Mouse (Mus musculus) midbrain, embryonic 11.5 days (tissue): ENCODE measurements around the gene Chmp6. TPM values are rescaled to one million over a fixed set of nuclear protein-coding genes. Genes with fewer than 3 reads are reported as not detected.

Experiments
- ATAC-seq: fragments of 200-750 bp; cut with Nextera tagmentation; 2 replicates; pipeline ENCODE4 v1.8.0; 2017; ENCODE audit warnings: moderate TSS enrichment, moderate library complexity; ENCODE audit not compliant: low FRiP score
- DNase-seq: peaks from one replicate; pipeline ENCODE4 v3.0.0; 2015; ENCODE audit warnings: low spot score; ENCODE audit errors: missing footprints
- H3K27ac ChIP-seq: fragments of 300-500 bp; sonication (generic); 2 replicates; pipeline ENCODE4 v1.5.1; 2014; ENCODE audit warnings: low read depth, low read length
- H3K27me3 ChIP-seq: fragments of 300-500 bp; sonication (generic); 2 replicates; pipeline ENCODE4 v1.6.1; 2014; ENCODE audit warnings: mild to moderate bottlenecking, low read length, moderate library complexity, mixed read lengths; ENCODE audit not compliant: control insufficient read depth, insufficient read depth
- H3K36me3 ChIP-seq: fragments of 300-500 bp; sonication (generic); 2 replicates; pipeline ENCODE4 v1.6.1; 2014; ENCODE audit warnings: mild to moderate bottlenecking, low read length, moderate library complexity, mixed read lengths; ENCODE audit not compliant: control insufficient read depth, insufficient read depth
- H3K4me1 ChIP-seq: fragments of 300-500 bp; sonication (generic); 2 replicates; pipeline ENCODE4 v1.6.1; 2014; ENCODE audit warnings: low read length; ENCODE audit not compliant: control insufficient read depth, insufficient read depth
- H3K4me2 ChIP-seq: fragments of 300-500 bp; sonication (generic); 2 replicates; pipeline ENCODE4 v1.6.1; 2014; ENCODE audit warnings: mild to moderate bottlenecking, moderate library complexity
- H3K4me3 ChIP-seq: fragments of 300-500 bp; sonication (generic); 2 replicates; pipeline ENCODE4 v1.5.1; 2014; ENCODE audit warnings: low read depth, low read length
- H3K9ac ChIP-seq: fragments of 300-500 bp; sonication (generic); 2 replicates; pipeline ENCODE4 v1.6.1; 2014; ENCODE audit warnings: low read length
- H3K9me3 ChIP-seq: fragments of 300-500 bp; sonication (generic); 2 replicates; pipeline ENCODE4 v1.6.1; 2016; ENCODE audit warnings: low read length; ENCODE audit not compliant: control insufficient read depth
- WGBS: fragments of 180-500 bp; shearing (Covaris S2); extraction: QIAGEN DNeasy Blood & Tissue Kit; methylation state at CpG from one replicate; pipeline ENCODE4 v1.1.7; 2014; 5-methylcytosine and 5-hydroxymethylcytosine counted together
- polyA plus RNA-seq: library from polyadenylated mRNA; unstranded; fragments of >200 nt; fragmentation: Nextera tagmentation; extraction: Ambion mirVana; gene quantifications from 2 replicates; pipeline ENCODE4 v1.2.1, GENCODE M21; 2014

Gene Chmp6
- polyA plus RNA-seq, 1 experiment from 2014 or later = 91.8 TPM

DNA sequence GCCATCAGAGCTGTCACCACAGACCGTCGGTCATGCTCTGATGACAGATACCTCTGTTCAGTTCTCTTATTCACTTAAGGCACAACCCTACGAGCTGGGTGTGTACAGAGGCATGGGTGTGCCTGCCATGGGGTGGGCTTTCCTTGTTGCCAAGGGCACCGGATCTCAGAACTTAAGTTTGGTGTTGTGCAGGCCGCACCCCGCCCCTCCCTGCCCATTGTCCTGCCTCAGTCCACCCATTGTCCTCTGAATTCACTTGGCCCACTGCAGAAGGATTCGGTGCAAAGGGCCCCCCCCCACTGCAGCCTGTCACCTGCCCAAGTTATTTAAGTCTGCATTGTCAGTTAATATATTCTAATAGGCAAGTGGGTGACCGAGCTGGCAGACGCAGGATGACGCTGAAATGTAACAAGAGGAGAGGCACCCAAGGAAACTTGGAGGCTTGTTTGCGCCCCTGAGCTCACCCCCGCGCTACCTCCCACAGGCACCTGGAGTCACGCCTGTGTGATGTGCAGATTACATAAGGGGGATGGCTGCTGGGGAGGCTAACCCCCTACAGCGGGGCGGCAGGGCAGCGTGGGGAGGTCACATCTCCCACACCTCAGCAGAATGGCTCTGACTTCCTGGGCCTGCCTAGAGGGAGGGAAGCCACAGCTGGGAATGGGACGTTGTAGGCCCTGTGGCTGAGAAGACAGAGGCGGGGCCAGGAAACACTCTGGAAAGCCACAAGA is 24.7 kb downstream of the Chmp6 start:
- DNase-seq (no peak), ATAC-seq (no peak)
- Histone ChIP-seq H3K36me3 (no peaks in the 10 kb centered on the region), H3K4me3 (no peak overlapping the region), H3K27me3 (peaks cover 3% of the 10 kb centered on the region; the same call in 1 of the 2 replicates), H3K27ac (no peak overlapping the region), H3K4me1 (peaks cover 9% of the 10 kb centered on the region), H3K4me2 (no peak overlapping the region), H3K9ac (no peak overlapping the region), H3K9me3 (no peaks in the 10 kb centered on the region)
- 62% methylated on average over 19 of the region's 19 CpGs for WGBS

DNA sequence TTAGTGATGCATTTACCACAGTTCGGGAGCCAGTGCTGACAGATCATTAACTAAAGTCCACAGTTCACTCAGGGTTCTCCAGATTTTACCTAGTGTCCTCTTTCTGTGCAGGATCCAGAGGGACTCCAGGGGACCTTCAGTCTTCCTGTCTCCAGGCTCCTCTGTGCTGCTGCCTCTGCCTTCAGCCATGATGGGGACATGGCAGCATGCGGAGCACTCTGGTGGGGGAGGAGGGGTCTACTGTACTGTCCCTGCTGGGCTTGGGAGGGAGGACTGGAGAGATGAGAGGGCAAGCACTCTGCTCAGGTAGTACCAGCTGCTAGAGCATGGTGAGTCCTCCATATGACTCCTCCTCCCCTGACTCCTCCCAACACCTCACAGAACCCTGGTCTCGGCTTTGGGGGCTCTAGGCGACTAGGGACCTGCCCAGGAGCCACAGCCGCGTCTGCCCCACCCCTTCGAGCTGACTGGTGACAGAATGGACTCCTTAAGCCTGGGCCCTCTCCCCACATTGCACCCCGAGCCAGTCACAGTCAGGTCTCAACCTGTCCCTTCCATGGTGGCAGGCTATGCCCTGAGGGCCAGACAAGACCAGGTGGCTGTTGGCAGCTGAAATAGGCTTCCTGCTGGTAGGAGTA is 26.0 kb downstream of the Chmp6 start:
- DNase-seq (no peak), ATAC-seq (no peak)
- Histone ChIP-seq H3K27me3 (peaks cover 6% of the 10 kb centered on the region), H3K4me2 (no peak overlapping the region), H3K27ac (no peak overlapping the region), H3K4me1 (peaks cover 12% of the 10 kb centered on the region), H3K9ac (no peak overlapping the region), H3K9me3 (no peaks in the 10 kb centered on the region), H3K36me3 (no peaks in the 10 kb centered on the region), H3K4me3 (no peak overlapping the region)
- 64% methylated on average over 8 of the region's 8 CpGs for WGBS

DNA sequence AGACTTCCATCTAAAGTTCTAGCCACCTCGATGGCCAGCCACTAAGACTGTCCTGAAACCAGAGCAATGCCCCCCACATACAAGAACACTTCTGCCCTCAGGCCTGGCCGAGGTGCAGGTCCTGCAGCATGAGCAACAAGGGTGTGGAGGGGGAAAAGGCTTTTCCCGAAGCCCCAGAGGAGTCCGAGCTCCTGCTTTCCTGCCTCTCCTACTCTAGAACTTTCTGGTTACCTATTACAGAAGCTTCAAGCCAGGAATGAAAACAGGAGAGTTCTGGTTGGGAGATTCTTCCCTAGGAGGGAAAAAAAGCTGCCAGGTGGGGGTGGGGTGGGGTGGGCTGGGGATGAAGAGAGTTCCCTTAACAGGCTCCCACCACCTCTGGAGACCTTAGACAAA is 26.5 kb downstream of the Chmp6 start:
- H3K4me2 ChIP-seq = no peak overlapping the region
- no peak overlapping the region for H3K27ac ChIP-seq
- H3K36me3 ChIP-seq = no peaks in the 10 kb centered on the region
- DNase-seq (no peak), ATAC-seq (no peak)
- H3K27me3 ChIP-seq = peaks cover 7% of the 10 kb centered on the region
- no peak overlapping the region for H3K9ac ChIP-seq
- 77% methylated on average over 4 of the region's 4 CpGs for WGBS
- H3K4me1 ChIP-seq = peaks cover 12% of the 10 kb centered on the region
- H3K4me3 ChIP-seq = no peak overlapping the region
- H3K9me3 ChIP-seq = no peaks in the 10 kb centered on the region

DNA sequence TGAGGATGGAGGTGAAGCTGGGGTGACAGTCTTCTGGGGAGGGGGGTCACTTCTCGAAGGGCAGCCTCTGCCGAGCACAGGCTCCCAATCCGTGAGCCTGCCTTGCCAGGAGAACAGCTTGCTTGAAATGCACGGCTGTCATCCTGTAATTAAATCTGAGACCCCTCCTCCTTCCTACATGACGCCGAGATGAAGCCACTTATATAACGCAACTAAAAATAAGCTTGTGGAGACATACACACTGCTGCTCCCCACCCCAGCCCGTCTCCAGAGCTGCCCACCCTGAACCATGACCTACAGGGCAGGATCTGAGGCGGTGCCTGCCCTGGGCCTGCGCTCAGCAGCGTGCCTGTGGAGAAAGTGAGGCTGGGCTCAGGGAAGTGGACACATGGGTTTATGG is 26.9 kb downstream of the Chmp6 start:
- Histone ChIP-seq H3K27me3 (peaks cover 7% of the 10 kb centered on the region), H3K9ac (no peak overlapping the region), H3K36me3 (no peaks in the 10 kb centered on the region), H3K27ac (no peak overlapping the region), H3K4me3 (no peak overlapping the region), H3K9me3 (no peaks in the 10 kb centered on the region), H3K4me1 (peaks cover 12% of the 10 kb centered on the region), H3K4me2 (no peak overlapping the region)
- ATAC-seq (no peak), DNase-seq (no peak)
- 73% methylated on average over 11 of the region's 11 CpGs for WGBS

DNA sequence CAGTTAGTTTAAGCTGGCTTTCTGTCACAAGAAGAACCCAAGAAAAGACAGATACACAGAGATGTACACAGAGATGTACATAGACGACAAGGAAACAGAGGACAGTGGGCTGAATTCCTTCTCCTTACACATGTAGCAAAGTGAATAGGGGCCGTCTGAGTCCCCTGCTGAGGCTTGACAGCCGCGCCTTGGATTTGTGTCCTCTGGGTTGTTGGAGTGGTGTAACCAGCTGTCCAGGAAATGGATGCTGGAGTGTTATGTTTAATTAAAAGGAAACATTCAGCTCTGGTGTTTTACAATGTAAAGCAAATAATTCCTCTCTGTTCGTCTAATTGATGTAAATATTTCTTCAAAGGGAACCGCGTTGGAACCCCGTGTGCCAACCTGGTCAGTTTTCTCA is 28.6 kb downstream of the Chmp6 start:
- ATAC-seq (no peak), DNase-seq (no peak)
- H3K27ac ChIP-seq = no peak overlapping the region
- peak overlapping the region; percentile 91 for H3K4me2 ChIP-seq
- H3K36me3 ChIP-seq = no peaks in the 10 kb centered on the region
- 6% methylated on average over 8 of the region's 8 CpGs for WGBS
- H3K27me3 ChIP-seq = peaks cover 7% of the 10 kb centered on the region
- peak overlapping the region; percentile 57 for H3K4me3 ChIP-seq
- peak overlapping the region; percentile 29 for H3K9ac ChIP-seq
- peaks cover 12% of the 10 kb centered on the region for H3K4me1 ChIP-seq
- H3K9me3 ChIP-seq = no peaks in the 10 kb centered on the region

DNA sequence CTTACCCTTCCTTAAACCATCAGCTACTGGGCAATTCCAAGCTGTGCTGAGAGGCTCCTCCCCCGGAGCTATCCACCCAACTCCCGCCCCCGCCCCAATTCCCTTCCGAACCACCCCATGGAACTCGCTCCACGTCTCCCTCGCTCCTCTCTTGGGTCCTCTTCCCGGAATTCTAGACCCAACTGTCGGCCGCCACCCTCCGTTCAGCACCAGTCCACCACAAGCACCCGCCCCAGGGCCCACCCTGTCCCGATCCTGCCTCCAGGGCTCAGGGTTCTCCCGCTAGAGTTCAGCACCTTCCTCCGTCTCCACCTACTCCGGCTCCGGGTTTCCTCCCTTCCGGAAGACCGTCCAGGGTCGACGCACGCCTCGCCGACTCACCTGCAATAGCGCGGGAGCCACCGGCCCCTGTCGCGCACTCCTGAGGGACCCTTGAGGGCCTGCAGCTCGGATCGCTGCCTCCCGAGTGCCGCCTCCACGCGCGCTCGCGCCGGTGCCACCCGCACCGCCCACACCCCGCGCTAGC is 29.0 kb downstream of the Chmp6 start:
- Histone ChIP-seq H3K4me3 (peak overlapping the region; percentile 57), H3K4me1 (peaks cover 12% of the 10 kb centered on the region), H3K4me2 (peak overlapping the region; percentile 91), H3K27ac (peak overlapping the region; percentile 45), H3K27me3 (peaks cover 7% of the 10 kb centered on the region), H3K9ac (peak overlapping the region; percentile 64), H3K9me3 (no peaks in the 10 kb centered on the region), H3K36me3 (no peaks in the 10 kb centered on the region)
- ATAC-seq (peak; percentile 16; the same call in 1 of the 2 replicates), DNase-seq (no peak)
- WGBS = under 1% methylated on average over 42 of the region's 43 CpGs

DNA sequence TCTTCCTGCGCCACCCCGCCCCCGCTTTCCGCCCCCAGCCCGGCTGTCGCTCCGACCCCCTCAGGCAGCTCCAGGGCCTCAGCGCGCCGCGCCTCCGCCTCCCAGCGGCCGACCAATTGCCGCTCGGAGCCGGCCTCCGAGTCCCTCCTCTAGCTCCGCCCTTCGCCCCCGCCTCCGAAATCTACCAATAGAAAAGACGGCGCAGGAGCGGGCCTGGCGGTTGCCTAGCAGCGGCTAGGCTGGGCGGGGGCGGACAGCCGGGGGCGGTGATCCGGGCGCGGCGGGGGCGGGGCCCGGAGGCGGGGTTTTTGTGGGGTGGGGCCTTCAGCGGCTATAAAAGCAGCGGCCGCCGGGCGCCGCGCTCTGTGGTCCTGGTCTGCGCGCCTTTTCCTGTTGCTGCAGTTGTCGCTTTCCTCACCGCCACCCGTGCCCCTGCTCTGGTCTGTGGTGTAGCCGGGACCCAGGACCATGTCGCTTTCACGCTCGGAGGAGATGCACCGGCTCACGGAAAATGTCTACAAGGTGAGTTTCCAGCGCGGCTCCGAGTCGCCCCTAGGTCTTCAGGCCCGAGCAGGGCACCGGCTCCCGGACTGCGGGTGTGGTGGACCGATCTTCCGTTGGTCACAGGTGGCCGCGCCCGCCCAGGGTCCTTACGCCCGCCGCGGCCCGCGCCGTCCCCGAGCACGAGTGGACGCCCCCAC is 29.6 kb downstream of the Chmp6 start, which contains the start of gene Baiap2:
Gene Baiap2 (plus strand): TSS at position 37 of the 701 bp plus-strand sequence.
- no peaks in the 10 kb centered on the region for H3K36me3 ChIP-seq
- H3K4me3 ChIP-seq = peak within 1 kb of the TSS; percentile 57
- under 1% methylated on average over 68 of the region's 79 CpGs for WGBS
- H3K27ac ChIP-seq = peak within 1 kb of the TSS; percentile 45
- peak; percentile 100 for DNase-seq
- H3K4me1 ChIP-seq = peaks cover 12% of the 10 kb centered on the region
- ATAC-seq = peak; percentile 98
- peak within 1 kb of the TSS; percentile 64 for H3K9ac ChIP-seq
- peaks cover 7% of the 10 kb centered on the region for H3K27me3 ChIP-seq
- peak within 1 kb of the TSS; percentile 91 for H3K4me2 ChIP-seq
- no peaks in the 10 kb centered on the region for H3K9me3 ChIP-seq

DNA sequence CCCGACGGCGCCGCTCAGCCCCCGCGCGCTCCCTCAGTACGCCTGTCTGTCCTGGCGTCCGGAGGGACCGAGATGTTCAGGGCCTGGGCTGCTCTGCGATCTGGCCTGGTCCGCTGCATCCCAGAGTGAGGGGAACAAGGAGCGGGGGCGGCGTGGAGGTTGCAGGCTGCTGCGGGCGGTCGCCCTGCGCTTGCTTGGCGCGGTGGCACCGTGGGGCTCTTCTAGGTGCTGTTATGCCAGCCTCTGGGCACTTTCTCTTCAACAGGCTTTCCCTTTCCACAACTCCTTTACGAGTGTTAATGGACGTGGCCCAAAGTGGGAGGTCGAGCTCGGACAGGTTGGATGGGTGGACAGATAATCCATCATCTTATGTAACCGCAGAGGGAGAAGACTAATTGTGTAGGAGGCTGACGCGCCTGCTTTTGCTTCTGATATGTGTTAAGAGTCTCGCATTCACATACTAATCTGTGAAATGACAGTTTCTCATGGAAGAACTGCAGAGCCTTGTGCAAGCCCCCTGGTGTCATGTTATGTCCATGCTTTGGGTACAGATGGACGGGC is 30.3 kb downstream of the Chmp6 start:
- no peak overlapping the region for H3K27ac ChIP-seq
- DNase-seq = peak; percentile 93
- H3K9me3 ChIP-seq = no peaks in the 10 kb centered on the region
- peak overlapping the region; percentile 44 for H3K4me3 ChIP-seq
- peaks cover 7% of the 10 kb centered on the region for H3K27me3 ChIP-seq
- H3K4me1 ChIP-seq = peaks cover 12% of the 10 kb centered on the region
- H3K4me2 ChIP-seq = peak overlapping the region; percentile 71
- 7% methylated on average over 32 of the region's 32 CpGs for WGBS
- ATAC-seq = no peak
- no peaks in the 10 kb centered on the region for H3K36me3 ChIP-seq
- peak overlapping the region; percentile 53 for H3K9ac ChIP-seq
